Mouse (Mus musculus): Measurements from ENCODE around the gene Bcl11a.

Bcl11a gene

GRCm38 (mm10) chr11:24217741-24218333, 140.0 kb downstream of the Bcl11a start:
- in situ Hi-C loops (cut with MboI; ENCODE audit: low pct_unique_long_range_greater_than_20kb in 1 of 2, low sequenced_read_pairs in 2 of 2, unreplicated experiment in 1 of 2), result no loop called here

- in situ Hi-C loops (cut with MboI; ENCODE audit: low pct_unique_long_range_greater_than_20kb in 1 of 2, low sequenced_read_pairs in 2 of 2, unreplicated experiment in 1 of 2), result no loop called here
These were observed 143.9 kb downstream of the Bcl11a start for GRCm38 (mm10) chr11:24221601-24222307.

Data from mouse embryonic stem cell (cell line).